Mouse (Mus musculus) ES-E14 (cell line): ENCODE measurements around the gene Ubap1.

Source experiments
- CHD2 ChIP-seq: IDR thresholded peaks from 2 replicates; pipeline ENCODE4 v1.6.1; 2014; ENCODE audit warnings: mild to moderate bottlenecking, low read depth, low read length, inconsistent platforms
- HCFC1 ChIP-seq: IDR thresholded peaks from 2 replicates; pipeline ENCODE4 v1.6.1; 2012; ENCODE audit warnings: low read length, inconsistent platforms, borderline replicate concordance; ENCODE audit not compliant: insufficient read depth
- ZC3H11A ChIP-seq: IDR thresholded peaks from 2 replicates; pipeline ENCODE4 v1.6.1; 2012; ENCODE audit warnings: low read depth, mild to moderate bottlenecking, inconsistent platforms, low read length, borderline replicate concordance

GRCm38 (mm10) chr4:41368198-41368597 lies 19.4 kb downstream of the Ubap1 start:
- TF ChIP-seq CHD2 (no peak), HCFC1 (no peak), ZC3H11A (no peak)
